Mouse (Mus musculus) heart, postnatal 0 days (tissue): Measurements from ENCODE around the gene Arhgap23.

ENCODE experiments used
- CTCF ChIP-seq: IDR thresholded peaks from 2 replicates; pipeline ENCODE4 v1.5.1; 2016; ENCODE audit warnings: antibody characterized with exemption, control low read depth, low read depth
- EP300 ChIP-seq: IDR thresholded peaks from 2 replicates; pipeline ENCODE4 v1.6.1; 2016; ENCODE audit warnings: antibody characterized with exemption, low read depth

DNA sequence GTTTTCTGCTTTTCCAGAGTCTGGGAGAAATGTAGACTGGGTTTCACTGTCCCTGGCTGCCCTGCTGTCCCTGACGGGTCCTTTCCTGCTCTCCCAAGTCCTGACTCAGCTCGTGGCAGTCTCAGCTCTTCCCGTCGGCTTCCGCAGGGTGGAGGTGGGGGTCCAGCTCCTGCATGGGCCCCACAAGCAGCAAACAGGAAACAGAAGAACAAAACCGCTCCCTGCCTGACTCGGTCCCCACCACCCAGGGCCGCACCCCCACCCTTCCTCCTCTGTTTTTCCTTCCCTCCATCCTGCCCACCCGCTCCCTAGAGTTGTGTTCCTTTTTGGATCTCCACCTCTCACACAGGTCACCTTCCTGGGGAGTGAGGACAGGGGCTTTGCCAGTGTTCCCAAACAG is 23.5 kb downstream of the Arhgap23 start:
- TF ChIP-seq CTCF = no peak
- TF ChIP-seq EP300 = no peak
